Mouse (Mus musculus) kidney, adult 2 months (tissue): ENCODE results near the gene Gabrb2. TPM values are rescaled to one million over a fixed set of nuclear protein-coding genes. Genes with fewer than 3 reads are reported as not detected.

Experiments used
- DNase-seq: peaks from one replicate; pipeline ENCODE4 v3.0.0; 2021
- H3K27ac ChIP-seq: fragments of 200-500 bp; 2 replicates; pipeline ENCODE4 v1.5.1; 2012; ENCODE audit warnings: low read depth, low read length, control low read depth, inconsistent platforms; ENCODE audit not compliant: insufficient read depth
- H3K27me3 ChIP-seq: fragments of 200-500 bp; replicated peaks from 2 replicates; pipeline ENCODE4 v1.6.1; 2012; ENCODE audit warnings: mild to moderate bottlenecking, moderate library complexity, low read length, inconsistent platforms; ENCODE audit not compliant: control insufficient read depth, insufficient read depth
- H3K36me3 ChIP-seq: fragments of 200-500 bp; 2 replicates; pipeline ENCODE4 v1.6.1; 2012; ENCODE audit warnings: mild to moderate bottlenecking, moderate library complexity, low read length, inconsistent platforms; ENCODE audit not compliant: control insufficient read depth, insufficient read depth
- H3K4me1 ChIP-seq: fragments of 200-500 bp; 2 replicates; pipeline ENCODE4 v1.6.1; 2011; ENCODE audit warnings: low read length; ENCODE audit not compliant: control insufficient read depth, insufficient read depth
- H3K4me3 ChIP-seq: fragments of 200-500 bp; 2 replicates; pipeline ENCODE4 v1.5.1; 2011; ENCODE audit warnings: mild to moderate bottlenecking, low read depth, low read length, control low read depth; ENCODE audit not compliant: insufficient read depth
- CTCF ChIP-seq: fragments of 200-500 bp; conservative IDR thresholded peaks from 2 replicates; pipeline ENCODE4 v1.5.1; 2011; ENCODE audit warnings: low read depth, mild to moderate bottlenecking, control low read depth, low read length, moderate library complexity, mixed read lengths; ENCODE audit not compliant: insufficient read depth, insufficient read length
- POLR2A ChIP-seq: fragments of 200-500 bp; IDR thresholded peaks from one replicate; pipeline ENCODE4 v1.6.1; 2011; ENCODE audit warnings: low read depth, low read length, control low read depth
- WGBS: fragments of 180-500 bp; shearing (Covaris S2); methylation state at CpG from one replicate; pipeline ENCODE4 v1.1.7; 2018; 5-methylcytosine and 5-hydroxymethylcytosine counted together
- polyA plus RNA-seq: library from polyadenylated mRNA; depleted of rRNA; stranded (reverse); fragments of >200 nt; gene quantifications from 2 replicates; pipeline ENCODE4 v1.2.3, GENCODE M21; 2012

Gabrb2 gene
- polyA plus RNA-seq, 1 experiment: not detected

DNA sequence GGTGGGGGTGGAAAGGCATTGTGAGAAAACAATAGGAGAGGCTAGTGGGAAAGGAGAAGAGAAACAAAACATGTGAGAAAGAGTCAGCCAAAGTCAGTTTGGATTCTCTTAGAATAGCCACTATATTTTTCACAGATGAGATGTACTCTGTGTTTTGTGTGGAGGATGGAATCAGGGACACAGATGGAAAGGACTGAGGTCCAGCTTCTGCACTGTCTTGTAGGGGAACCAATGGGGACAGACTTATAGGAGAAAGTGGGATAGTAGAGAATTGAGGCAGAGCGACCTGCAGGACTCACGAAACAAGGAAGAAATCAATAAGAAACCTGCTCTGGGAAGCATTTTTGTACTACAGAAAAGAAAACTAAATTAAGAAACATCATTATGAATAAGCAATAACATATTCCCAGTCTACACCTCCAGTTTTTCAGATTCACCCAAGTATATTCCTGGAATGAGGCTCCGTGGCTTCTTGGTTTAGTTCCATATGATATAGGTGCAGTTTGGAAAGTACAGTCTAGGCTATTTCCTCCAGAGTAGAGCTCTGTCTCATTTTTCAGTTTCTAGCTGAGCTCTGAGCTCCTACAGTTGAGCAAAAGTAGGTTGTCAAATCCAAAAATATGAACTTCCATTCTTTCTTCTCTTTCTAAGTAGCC is 108.8 kb downstream of the Gabrb2 start:
- WGBS: 89% methylated on average over 3 of the region's 3 CpGs
- no peak overlapping the region for H3K4me3 ChIP-seq
- no peaks in the 10 kb centered on the region for H3K27me3 ChIP-seq
- no peak overlapping the region for H3K27ac ChIP-seq
- H3K4me1 ChIP-seq: no peaks in the 10 kb centered on the region
- no peaks in the 10 kb centered on the region for H3K36me3 ChIP-seq
- TF ChIP-seq CTCF: no peak
- no peak for TF ChIP-seq POLR2A
- DNase-seq: no peak

DNA sequence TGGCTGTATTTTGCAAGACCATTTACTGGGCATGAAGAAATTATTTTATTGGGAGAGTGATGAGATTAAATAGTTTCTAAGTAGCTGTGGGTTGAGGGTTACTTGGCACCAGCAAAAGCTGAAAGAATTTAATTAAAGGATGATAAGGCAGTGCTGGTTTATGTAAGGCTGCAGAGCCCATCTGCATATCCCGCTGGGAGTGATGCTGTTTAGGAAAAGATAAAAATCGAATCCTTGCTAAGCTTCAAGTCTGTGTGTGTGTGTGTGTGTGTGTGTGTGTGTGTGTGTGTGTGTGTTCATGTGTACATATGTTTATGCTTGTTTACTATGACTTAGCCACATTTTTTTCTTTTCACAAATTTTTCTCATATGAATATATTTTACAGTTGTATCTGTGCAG is 113.0 kb downstream of the Gabrb2 start:
- WGBS: 58% methylated on average over 2 of the region's 2 CpGs
- Histone ChIP-seq H3K27ac (no peak overlapping the region), H3K4me1 (no peaks in the 10 kb centered on the region), H3K27me3 (no peaks in the 10 kb centered on the region), H3K4me3 (no peak overlapping the region), H3K36me3 (no peaks in the 10 kb centered on the region)
- TF ChIP-seq CTCF (no peak), POLR2A (no peak)
- DNase-seq: no peak

DNA sequence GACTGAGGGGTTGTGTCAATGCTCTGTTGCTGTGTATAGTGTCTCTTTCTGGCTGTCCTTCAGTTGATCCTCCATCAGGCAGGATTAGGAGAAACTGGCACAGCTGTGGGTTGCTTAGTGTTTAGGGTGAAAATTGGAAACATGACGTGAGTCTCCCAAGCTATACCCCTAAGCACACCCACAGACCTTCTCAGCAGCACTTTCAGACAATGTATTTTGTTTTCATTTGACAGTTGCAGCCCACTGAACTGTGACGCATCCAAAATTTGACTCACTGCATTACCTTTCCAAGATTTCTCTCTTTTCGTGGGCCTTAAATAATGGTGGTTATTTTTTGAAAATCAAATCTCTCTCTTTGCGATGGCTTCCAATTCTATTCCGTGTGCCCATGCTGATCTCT is 115.7 kb downstream of the Gabrb2 start:
- Histone ChIP-seq H3K27me3 (no peaks in the 10 kb centered on the region), H3K27ac (no peak overlapping the region), H3K4me1 (no peaks in the 10 kb centered on the region), H3K4me3 (no peak overlapping the region), H3K36me3 (no peaks in the 10 kb centered on the region)
- TF ChIP-seq POLR2A (no peak), CTCF (no peak)
- no peak for DNase-seq
- 70% methylated on average over 5 of the region's 5 CpGs for WGBS

DNA sequence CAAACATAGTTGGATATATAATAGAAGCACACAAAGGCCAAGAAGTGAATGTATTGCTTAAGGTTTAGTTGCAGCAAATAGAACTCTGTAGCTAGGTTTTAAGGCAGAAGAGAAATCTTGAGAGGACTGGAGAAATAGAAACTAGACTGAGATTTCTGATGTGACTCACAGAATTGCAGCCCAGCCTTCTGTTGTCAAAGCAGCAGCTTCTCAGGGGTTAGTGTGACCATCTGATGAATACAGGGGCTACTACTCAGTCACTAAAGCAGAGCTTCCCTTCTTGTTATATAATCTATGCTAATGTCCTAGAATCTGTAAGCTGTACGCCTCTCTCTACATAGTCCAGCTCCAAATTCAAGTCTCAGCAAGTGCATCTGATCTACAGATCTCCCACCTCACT is 116.3 kb downstream of the Gabrb2 start:
- TF ChIP-seq POLR2A: no peak
- TF ChIP-seq CTCF: no peak
- Histone ChIP-seq H3K27ac (no peak overlapping the region), H3K27me3 (no peaks in the 10 kb centered on the region), H3K4me3 (no peak overlapping the region), H3K4me1 (no peaks in the 10 kb centered on the region), H3K36me3 (no peaks in the 10 kb centered on the region)
- 79% methylated on average over 1 of the region's 1 CpGs for WGBS
- no peak for DNase-seq

DNA sequence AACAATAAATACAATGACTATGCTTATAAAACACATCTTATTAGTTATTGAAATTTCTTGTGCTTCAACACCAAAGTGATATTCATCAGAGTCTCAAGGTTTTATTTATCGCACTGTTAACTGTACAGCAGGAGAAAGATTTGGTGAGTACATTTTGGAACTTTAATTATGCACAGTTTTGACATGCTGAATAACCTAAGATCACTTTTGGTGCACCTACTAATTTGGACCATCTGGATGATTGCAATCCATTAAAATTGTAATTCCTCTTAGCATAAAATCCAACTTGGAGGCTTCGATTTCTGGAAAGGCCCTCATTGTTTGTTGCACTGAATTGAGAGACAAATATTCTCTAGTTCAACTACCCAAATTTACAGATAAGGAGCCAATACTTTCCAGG is 123.3 kb downstream of the Gabrb2 start:
- no peak for DNase-seq
- TF ChIP-seq CTCF: no peak
- TF ChIP-seq POLR2A: no peak
- Histone ChIP-seq H3K27ac (no peak overlapping the region), H3K4me1 (no peaks in the 10 kb centered on the region), H3K36me3 (no peaks in the 10 kb centered on the region), H3K4me3 (no peak overlapping the region), H3K27me3 (no peaks in the 10 kb centered on the region)
- WGBS: 87% methylated on average over 2 of the region's 2 CpGs

DNA sequence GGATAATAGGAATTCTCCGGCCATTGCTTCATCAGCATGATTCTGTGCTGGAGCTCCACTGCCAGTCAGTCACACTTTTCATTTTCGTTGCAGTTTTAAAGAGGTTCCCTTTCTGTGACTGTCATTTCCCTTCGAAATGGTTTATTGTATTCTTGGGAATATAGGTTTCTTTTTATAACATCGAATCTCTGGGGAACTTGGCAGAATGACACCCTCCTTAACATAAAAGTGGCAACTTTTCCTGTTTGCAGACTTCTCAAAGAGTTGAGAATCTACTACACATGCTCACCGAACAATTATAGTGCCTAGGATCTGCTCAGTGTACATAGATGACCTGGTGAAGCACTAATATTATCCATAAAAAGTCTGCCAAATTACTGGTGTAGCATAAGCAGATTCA is 146.5 kb downstream of the Gabrb2 start:
- H3K27ac ChIP-seq: no peak overlapping the region
- DNase-seq: no peak
- no peaks in the 10 kb centered on the region for H3K4me1 ChIP-seq
- H3K27me3 ChIP-seq: no peaks in the 10 kb centered on the region
- 81% methylated on average over 5 of the region's 5 CpGs for WGBS
- H3K36me3 ChIP-seq: no peaks in the 10 kb centered on the region
- TF ChIP-seq POLR2A: no peak
- no peak for TF ChIP-seq CTCF
- no peak overlapping the region for H3K4me3 ChIP-seq

DNA sequence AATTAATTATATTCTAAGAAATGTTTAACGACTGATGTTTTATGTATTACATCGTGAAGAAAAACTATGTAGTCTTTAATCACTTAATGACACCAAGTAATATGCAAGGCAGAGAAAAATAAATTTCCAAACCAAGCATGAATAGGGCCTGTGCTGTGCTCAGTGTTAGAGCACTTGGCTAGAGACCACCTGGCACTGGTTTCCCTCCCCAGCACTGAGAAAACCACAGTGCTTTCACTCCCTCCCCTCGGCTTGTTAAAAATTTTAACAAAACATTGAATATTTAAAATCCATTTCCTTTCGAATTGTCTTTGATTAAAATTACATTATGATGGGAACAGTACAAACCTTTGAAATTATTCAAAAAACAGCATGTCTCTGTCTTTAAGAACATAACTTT is 151.9 kb downstream of the Gabrb2 start:
- Histone ChIP-seq H3K4me1 (no peaks in the 10 kb centered on the region), H3K36me3 (no peaks in the 10 kb centered on the region), H3K4me3 (no peak overlapping the region), H3K27ac (no peak overlapping the region), H3K27me3 (no peaks in the 10 kb centered on the region)
- WGBS: 68% methylated on average over 4 of the region's 4 CpGs
- TF ChIP-seq POLR2A (no peak), CTCF (no peak)
- no peak for DNase-seq
